Mouse (Mus musculus) naive thymus-derived CD4-positive, alpha-beta T cell, adult 2 months (primary cell): ENCODE measurements around the gene Adamtsl3.

Experiments used
- DNase-seq: peaks from one replicate; pipeline ENCODE4 v3.0.0-alpha.2; 2011; ENCODE audit warnings: low read depth

Adamtsl3 gene

GRCm38 (mm10) chr7:82422561-82422960, 87.1 kb downstream of the Adamtsl3 start:
- no peak for DNase-seq

GRCm38 (mm10) chr7:82423602-82424001, 88.1 kb downstream of the Adamtsl3 start:
- DNase-seq: no peak

- DNase-seq: no peak
These were observed 88.8 kb downstream of the Adamtsl3 start for GRCm38 (mm10) chr7:82424281-82424680.

GRCm38 (mm10) chr7:82425374-82425773, 89.9 kb downstream of the Adamtsl3 start:
- no peak for DNase-seq

- no peak for DNase-seq
These were observed 94.0 kb downstream of the Adamtsl3 start for GRCm38 (mm10) chr7:82429447-82429846.

GRCm38 (mm10) chr7:82431572-82431971, 96.1 kb downstream of the Adamtsl3 start:
- DNase-seq: no peak

GRCm38 (mm10) chr7:82433226-82433625, 97.7 kb downstream of the Adamtsl3 start:
- DNase-seq: no peak

GRCm38 (mm10) chr7:82458376-82458775, 122.9 kb downstream of the Adamtsl3 start:
- DNase-seq: no peak

GRCm38 (mm10) chr7:82462921-82463523, 127.5 kb downstream of the Adamtsl3 start:
- DNase-seq: no peak

- DNase-seq: no peak
These were observed 128.9 kb downstream of the Adamtsl3 start for GRCm38 (mm10) chr7:82464364-82464763.

- DNase-seq: no peak
These were observed 129.9 kb downstream of the Adamtsl3 start for GRCm38 (mm10) chr7:82465437-82465836.

GRCm38 (mm10) chr7:82476441-82477221, 141.1 kb downstream of the Adamtsl3 start:
- no peak for DNase-seq

GRCm38 (mm10) chr7:82478461-82478860, 143.0 kb downstream of the Adamtsl3 start:
- no peak for DNase-seq

GRCm38 (mm10) chr7:82478861-82479755, 143.6 kb downstream of the Adamtsl3 start:
- no peak for DNase-seq

GRCm38 (mm10) chr7:82483426-82483825, 147.9 kb downstream of the Adamtsl3 start:
- no peak for DNase-seq

- DNase-seq: no peak
These were observed 149.3 kb downstream of the Adamtsl3 start for GRCm38 (mm10) chr7:82484834-82485233.

- no peak for DNase-seq
These were observed 150.0 kb downstream of the Adamtsl3 start for GRCm38 (mm10) chr7:82485344-82485954.

GRCm38 (mm10) chr7:82491018-82491417, 155.5 kb downstream of the Adamtsl3 start:
- DNase-seq: no peak

GRCm38 (mm10) chr7:82492881-82493280, 157.4 kb downstream of the Adamtsl3 start:
- DNase-seq: no peak

GRCm38 (mm10) chr7:82494220-82494619, 158.7 kb downstream of the Adamtsl3 start:
- DNase-seq: no peak

GRCm38 (mm10) chr7:82497064-82497463, 161.6 kb downstream of the Adamtsl3 start:
- DNase-seq: no peak

GRCm38 (mm10) chr7:82501306-82501705, 165.8 kb downstream of the Adamtsl3 start:
- DNase-seq: no peak
